Mouse (Mus musculus): ENCODE measurements at regions not wholly inside any gene's neighbourhood (a gene's known extent, or its start where the extent isn't known, plus 50 kb on each side); places are given as distances from the start of the nearest gene placed in this dataset.

DNA sequence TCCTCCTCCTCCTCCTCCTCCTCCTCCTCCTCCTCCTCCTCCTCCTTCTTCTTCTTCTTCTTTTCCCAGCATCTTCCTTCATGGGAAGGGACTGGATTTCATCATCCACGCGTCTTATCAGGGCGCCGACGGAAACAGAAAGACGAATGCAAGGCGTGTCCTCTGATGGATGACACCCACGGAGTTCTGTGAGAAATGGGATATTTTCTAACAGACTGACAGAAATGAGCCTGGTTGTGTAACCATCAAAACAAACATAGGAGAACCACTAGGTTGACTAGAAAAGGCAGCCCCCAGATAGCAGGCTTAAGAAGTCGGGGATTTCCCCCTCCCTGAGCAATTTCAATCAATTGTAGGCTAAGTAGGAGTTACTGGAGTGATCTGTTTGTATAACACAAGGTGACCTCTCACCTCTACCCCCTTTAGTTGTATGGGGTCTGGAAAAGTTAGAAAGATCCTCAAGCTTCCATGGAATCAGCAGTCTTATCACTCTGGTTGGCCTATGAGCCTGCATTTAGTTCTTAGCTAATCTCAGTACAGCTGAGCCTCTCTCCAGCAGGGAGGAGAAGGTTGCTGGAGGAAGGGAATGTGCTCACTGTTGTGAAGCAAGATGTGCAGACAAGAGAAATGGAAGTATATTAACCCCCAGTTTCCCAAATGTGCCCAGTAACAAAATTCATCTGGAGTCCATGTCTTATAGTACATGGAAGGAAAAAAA lies 260.0 kb upstream of the Lyplal1 start:
- Histone ChIP-seq H3K4me3 (replicated peaks; ENCODE audit: low read length) (no peak overlapping the region), H3K9me3 (ENCODE audit: low read length) (no peaks in the 10 kb centered on the region), H3K27me3 (ENCODE audit: insufficient read depth, low read length) (no peaks in the 10 kb centered on the region), H3K36me3 (ENCODE audit: insufficient read depth, low read length) (no peaks in the 10 kb centered on the region), H3K4me1 (replicated peaks; ENCODE audit: low read depth, low read length) (no peaks in the 10 kb centered on the region)
- TF ChIP-seq CTCF (conservative IDR thresholded peaks at IDR 0.05; ENCODE audit: low read length) (no peak), NANOG (IDR thresholded peaks at IDR 0.05; ENCODE audit: borderline replicate concordance, low read length) (no peak), POU5F1 (IDR thresholded peaks at IDR 0.05; ENCODE audit: borderline replicate concordance, low read length) (no peak)

DNA sequence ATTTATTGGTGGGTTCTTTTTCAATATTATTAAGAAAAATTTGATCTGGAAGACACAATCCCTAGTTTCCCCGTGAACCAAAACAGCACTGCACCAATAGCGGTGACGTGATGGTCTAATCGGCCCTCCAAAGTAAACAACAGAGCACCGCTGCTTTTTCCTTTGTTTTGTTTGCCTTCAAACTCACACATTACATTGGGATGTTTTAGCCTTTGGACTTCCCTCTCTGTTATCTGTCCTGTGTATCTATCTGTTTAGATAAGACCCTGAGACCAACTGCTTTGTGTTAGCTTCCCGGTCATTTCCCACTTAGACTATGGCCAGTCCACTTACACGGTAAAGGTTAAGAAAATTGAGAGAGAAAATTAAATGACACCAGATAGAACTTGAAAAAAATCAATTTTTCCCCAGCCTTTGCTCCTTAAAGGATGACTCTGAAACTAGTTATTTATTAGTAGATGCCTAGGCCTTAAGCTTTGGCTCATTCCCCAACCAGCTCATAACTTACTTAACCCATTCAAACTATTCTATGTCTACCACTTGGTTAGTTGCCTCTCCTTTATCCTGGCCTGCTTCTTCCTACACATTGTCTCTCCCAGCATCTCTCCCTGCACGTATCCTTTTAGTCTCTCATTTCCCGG lies 257.0 kb upstream of the Lyplal1 start:
- Histone ChIP-seq H3K9me3 (ENCODE audit: low read length) (no peaks in the 10 kb centered on the region), H3K4me1 (replicated peaks; ENCODE audit: low read depth, low read length) (no peaks in the 10 kb centered on the region), H3K27me3 (ENCODE audit: insufficient read depth, low read length) (no peaks in the 10 kb centered on the region), H3K36me3 (ENCODE audit: insufficient read depth, low read length) (no peaks in the 10 kb centered on the region), H3K4me3 (replicated peaks; ENCODE audit: low read length) (no peak overlapping the region)
- TF ChIP-seq CTCF (conservative IDR thresholded peaks at IDR 0.05; ENCODE audit: low read length) (no peak), POU5F1 (IDR thresholded peaks at IDR 0.05; ENCODE audit: borderline replicate concordance, low read length) (no peak), NANOG (IDR thresholded peaks at IDR 0.05; ENCODE audit: borderline replicate concordance, low read length) (no peak)

DNA sequence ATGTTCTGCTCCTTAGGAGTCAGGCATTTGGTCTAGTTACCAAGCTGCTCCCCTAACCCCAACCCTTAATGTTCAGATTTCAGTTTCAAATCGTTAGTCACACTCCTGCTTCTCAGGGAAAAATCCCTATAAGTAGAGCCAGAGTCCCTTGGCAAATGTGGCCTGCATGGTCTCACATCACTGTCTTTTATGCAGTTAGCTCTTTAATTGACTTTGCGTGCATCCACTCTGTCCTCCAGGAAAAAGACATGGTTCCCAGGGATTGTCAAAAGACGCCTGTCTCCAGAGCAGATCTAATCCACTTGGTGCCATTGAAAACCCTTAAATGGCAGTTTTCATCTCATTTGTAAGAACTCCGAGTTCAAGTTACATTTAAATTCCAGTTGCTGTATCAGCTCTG lies 256.3 kb upstream of the Lyplal1 start:
- Histone ChIP-seq H3K4me3 (replicated peaks; ENCODE audit: low read length) (no peak overlapping the region), H3K9me3 (ENCODE audit: low read length) (no peaks in the 10 kb centered on the region), H3K4me1 (replicated peaks; ENCODE audit: low read depth, low read length) (no peaks in the 10 kb centered on the region), H3K27me3 (ENCODE audit: insufficient read depth, low read length) (no peaks in the 10 kb centered on the region), H3K36me3 (ENCODE audit: insufficient read depth, low read length) (no peaks in the 10 kb centered on the region)
- no peak for TF ChIP-seq POU5F1 (IDR thresholded peaks at IDR 0.05; ENCODE audit: borderline replicate concordance, low read length)
- no peak for TF ChIP-seq NANOG (IDR thresholded peaks at IDR 0.05; ENCODE audit: borderline replicate concordance, low read length)
- TF ChIP-seq CTCF (conservative IDR thresholded peaks at IDR 0.05; ENCODE audit: low read length): no peak

DNA sequence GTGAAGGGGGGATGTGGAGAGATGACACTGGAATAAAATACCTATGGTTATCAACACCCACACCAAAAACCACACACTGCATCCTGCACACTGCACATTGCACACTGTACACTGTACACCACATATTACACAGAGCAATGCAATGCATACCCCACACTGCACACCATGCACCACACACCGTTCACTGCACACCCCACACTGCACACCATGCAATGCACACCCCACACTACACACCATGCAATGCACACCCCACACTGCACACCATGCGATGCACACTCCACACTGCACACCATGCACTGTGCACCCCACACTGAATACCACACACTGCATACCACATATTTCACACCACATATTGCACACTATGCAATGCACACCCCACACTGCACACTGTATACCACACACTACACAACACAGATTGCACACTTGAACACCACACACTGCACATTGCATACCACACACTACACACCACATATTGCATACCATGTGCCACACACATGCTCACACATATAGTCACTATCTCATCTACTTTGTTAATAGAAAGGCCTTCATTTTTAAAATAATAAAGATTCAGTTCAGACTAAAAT lies 255.8 kb upstream of the Lyplal1 start:
- H3K4me1 ChIP-seq (replicated peaks; ENCODE audit: low read depth, low read length): no peaks in the 10 kb centered on the region
- TF ChIP-seq CTCF (conservative IDR thresholded peaks at IDR 0.05; ENCODE audit: low read length) (no peak), NANOG (IDR thresholded peaks at IDR 0.05; ENCODE audit: borderline replicate concordance, low read length) (no peak), POU5F1 (IDR thresholded peaks at IDR 0.05; ENCODE audit: borderline replicate concordance, low read length) (no peak)
- no peaks in the 10 kb centered on the region for H3K9me3 ChIP-seq (ENCODE audit: low read length)

DNA sequence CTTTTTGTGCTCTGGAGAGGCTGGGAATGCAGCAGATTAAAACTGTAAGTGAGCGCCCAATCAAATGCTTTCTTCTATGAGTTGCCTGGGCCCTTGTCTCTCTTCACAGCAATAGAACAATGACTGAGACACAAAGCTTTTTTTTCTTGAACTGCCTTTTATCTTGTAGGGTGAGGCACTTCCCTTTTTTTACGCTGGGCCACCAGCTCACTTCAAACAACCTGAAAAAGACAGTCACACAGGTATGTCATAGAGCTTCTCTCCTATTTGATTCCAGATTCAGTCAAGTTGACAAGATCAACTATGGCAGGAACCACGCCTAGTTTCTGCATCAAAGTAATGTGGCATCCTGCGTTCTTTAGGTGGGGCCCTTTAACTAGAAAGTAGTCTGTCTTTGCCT lies 246.2 kb upstream of the Lyplal1 start:
- H3K9me3 ChIP-seq (ENCODE audit: low read length): peaks cover 14% of the 10 kb centered on the region
- H3K4me3 ChIP-seq (replicated peaks; ENCODE audit: low read length): no peak overlapping the region
- TF ChIP-seq CTCF (conservative IDR thresholded peaks at IDR 0.05; ENCODE audit: low read length) (no peak), POU5F1 (IDR thresholded peaks at IDR 0.05; ENCODE audit: borderline replicate concordance, low read length) (no peak), NANOG (IDR thresholded peaks at IDR 0.05; ENCODE audit: borderline replicate concordance, low read length) (no peak)
- H3K4me1 ChIP-seq (replicated peaks; ENCODE audit: low read depth, low read length): no peaks in the 10 kb centered on the region
- H3K36me3 ChIP-seq (ENCODE audit: insufficient read depth, low read length): no peaks in the 10 kb centered on the region
- H3K27me3 ChIP-seq (ENCODE audit: insufficient read depth, low read length): no peaks in the 10 kb centered on the region

More for the DNA sequence above, 255.8 kb upstream of the Lyplal1 start:
- Histone ChIP-seq H3K4me3 (replicated peaks; ENCODE audit: low read length) (no peak overlapping the region), H3K36me3 (ENCODE audit: insufficient read depth, low read length) (no peaks in the 10 kb centered on the region), H3K27me3 (ENCODE audit: insufficient read depth, low read length) (no peaks in the 10 kb centered on the region)

DNA sequence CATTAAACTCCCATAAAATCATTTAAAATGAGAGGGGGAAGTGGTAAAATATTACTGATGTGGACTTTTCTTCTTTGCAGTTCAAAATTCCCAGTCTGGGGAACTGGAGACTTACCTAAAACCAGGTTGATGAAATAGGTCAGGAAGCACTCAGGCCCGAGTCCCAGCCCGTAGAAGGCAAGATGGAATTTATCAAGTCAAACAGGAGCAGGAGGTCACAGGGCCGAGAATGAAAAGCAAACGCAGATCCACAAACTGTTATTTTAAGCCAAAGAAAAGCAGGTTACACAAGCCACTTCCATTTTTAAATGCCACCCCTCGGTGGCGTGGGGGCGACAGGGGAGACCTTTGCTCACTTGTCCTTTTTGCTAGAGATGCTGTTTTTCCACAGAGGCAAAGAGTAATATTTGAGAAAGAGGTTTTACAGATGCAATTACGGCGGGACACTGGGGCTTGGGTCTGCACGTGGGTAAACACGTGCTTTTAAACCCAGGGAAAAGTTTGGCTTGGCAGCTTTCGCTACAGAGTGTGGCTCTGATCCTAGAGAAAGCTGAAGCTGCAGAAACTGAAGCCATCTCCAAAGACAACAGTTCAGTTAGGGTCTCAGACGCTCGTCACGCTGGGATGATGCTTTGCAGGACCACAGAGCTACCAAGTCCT lies 241.0 kb upstream of the Lyplal1 start:
- H3K27me3 ChIP-seq (ENCODE audit: insufficient read depth, low read length): no peaks in the 10 kb centered on the region
- no peaks in the 10 kb centered on the region; the same call in 1 of the 2 replicates for H3K9me3 ChIP-seq (ENCODE audit: low read length)
- H3K4me1 ChIP-seq (replicated peaks; ENCODE audit: low read depth, low read length): no peaks in the 10 kb centered on the region
- no peak overlapping the region for H3K4me3 ChIP-seq (replicated peaks; ENCODE audit: low read length)
- no peak for TF ChIP-seq NANOG (IDR thresholded peaks at IDR 0.05; ENCODE audit: borderline replicate concordance, low read length)
- no peaks in the 10 kb centered on the region for H3K36me3 ChIP-seq (ENCODE audit: insufficient read depth, low read length)

DNA sequence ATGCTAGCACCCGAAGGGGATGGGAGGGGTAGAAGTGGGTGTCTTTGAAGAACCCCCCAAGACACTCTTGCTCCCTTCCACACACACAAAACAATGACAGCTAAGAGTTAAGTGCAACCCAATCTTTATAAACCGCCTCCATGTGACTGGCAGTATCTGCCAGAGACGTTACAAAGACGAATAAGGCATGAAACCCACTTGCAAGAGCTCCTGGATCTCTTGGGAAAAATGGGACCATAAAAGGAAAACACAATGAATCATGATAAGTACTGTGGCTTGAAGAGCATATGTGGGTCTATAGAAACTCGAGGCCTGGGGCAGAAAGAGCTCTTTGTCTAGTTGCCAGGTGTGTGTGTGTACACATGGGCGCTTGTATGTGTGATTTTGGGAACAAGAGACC lies 237.6 kb upstream of the Lyplal1 start:
- Histone ChIP-seq H3K27me3 (ENCODE audit: insufficient read depth, low read length) (no peaks in the 10 kb centered on the region), H3K9me3 (ENCODE audit: low read length) (no peaks in the 10 kb centered on the region), H3K4me1 (replicated peaks; ENCODE audit: low read depth, low read length) (no peaks in the 10 kb centered on the region), H3K4me3 (replicated peaks; ENCODE audit: low read length) (no peak overlapping the region), H3K36me3 (ENCODE audit: insufficient read depth, low read length) (no peaks in the 10 kb centered on the region)
- TF ChIP-seq POU5F1 (IDR thresholded peaks at IDR 0.05; ENCODE audit: borderline replicate concordance, low read length): no peak
- TF ChIP-seq NANOG (IDR thresholded peaks at IDR 0.05; ENCODE audit: borderline replicate concordance, low read length): no peak
- TF ChIP-seq CTCF (conservative IDR thresholded peaks at IDR 0.05; ENCODE audit: low read length): no peak

DNA sequence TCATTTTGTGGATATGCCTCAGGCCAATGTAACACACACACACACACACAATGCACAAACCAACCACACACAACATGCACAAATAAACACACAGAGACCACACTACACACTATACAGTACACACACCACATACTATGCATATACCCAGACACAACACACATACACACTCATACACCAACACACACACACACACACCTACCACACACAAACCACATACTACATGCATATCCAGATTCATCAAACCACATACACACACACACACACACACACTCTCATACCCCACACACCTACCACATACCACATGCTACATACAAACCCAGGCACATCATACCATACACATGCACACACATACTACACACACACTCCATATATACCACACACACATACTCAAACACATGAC lies 237.0 kb upstream of the Lyplal1 start:
- Histone ChIP-seq H3K9me3 (ENCODE audit: low read length) (no peaks in the 10 kb centered on the region), H3K4me1 (replicated peaks; ENCODE audit: low read depth, low read length) (no peaks in the 10 kb centered on the region), H3K4me3 (replicated peaks; ENCODE audit: low read length) (no peak overlapping the region), H3K36me3 (ENCODE audit: insufficient read depth, low read length) (no peaks in the 10 kb centered on the region), H3K27me3 (ENCODE audit: insufficient read depth, low read length) (no peaks in the 10 kb centered on the region)
- TF ChIP-seq CTCF (conservative IDR thresholded peaks at IDR 0.05; ENCODE audit: low read length): no peak
- no peak for TF ChIP-seq NANOG (IDR thresholded peaks at IDR 0.05; ENCODE audit: borderline replicate concordance, low read length)
- TF ChIP-seq POU5F1 (IDR thresholded peaks at IDR 0.05; ENCODE audit: borderline replicate concordance, low read length): no peak
